Mouse (Mus musculus) liver (tissue): ENCODE measurements around the gene Mob4.
A peak's percentile ranks its signal among the peaks of the same experiment; 100 is the strongest.
"Not testable (repeated sequence)": the region's sequence is repeated elsewhere in the genome, so short reads cannot be mapped to it uniquely, and the experiment has no call there.

Experiments
- DNase-seq: peaks from one replicate; pipeline ENCODE4 v3.0.0-alpha.2; 2020; ENCODE audit warnings: mixed read lengths

Gene Mob4

GRCm38 (mm10) chr1:55130943-55131401 lies at the start of gene Mob4:
Gene Mob4, plus strand, starts transcription at chr1:55131231.
- peak; percentile 95 for DNase-seq

- no peak for DNase-seq
Observed at GRCm38 (mm10) chr1:55082106-55082505, 48.9 kb upstream of the Mob4 start.

GRCm38 (mm10) chr1:55085781-55086366 lies 45.2 kb upstream of the Mob4 start:
- DNase-seq, result no peak

GRCm38 (mm10) chr1:55086868-55087400 lies 44.1 kb upstream of the Mob4 start:
- DNase-seq, result peak; percentile 35

GRCm38 (mm10) chr1:55087401-55087904 lies 43.6 kb upstream of the Mob4 start:
- no peak for DNase-seq

- peak; percentile 96 for DNase-seq
Observed at GRCm38 (mm10) chr1:55087932-55088610, 43.0 kb upstream of the Mob4 start, which contains the start of the genes Hspe1 and Hspd1. Gene Hspe1, plus strand, starts transcription at chr1:55088132. Gene Hspd1, minus strand, starts transcription at chr1:55088243.

GRCm38 (mm10) chr1:55088611-55089497 lies 42.2 kb upstream of the Mob4 start:
- DNase-seq, result no peak

GRCm38 (mm10) chr1:55089498-55090064 lies 41.5 kb upstream of the Mob4 start:
- DNase-seq, result no peak

GRCm38 (mm10) chr1:55092056-55092455 lies 39.0 kb upstream of the Mob4 start:
- no peak for DNase-seq

GRCm38 (mm10) chr1:55092469-55092868 lies 38.6 kb upstream of the Mob4 start:
- DNase-seq, result no peak

GRCm38 (mm10) chr1:55106919-55107585 lies 24.0 kb upstream of the Mob4 start:
- peak; percentile 53 for DNase-seq

GRCm38 (mm10) chr1:55107644-55108043 lies 23.4 kb upstream of the Mob4 start:
- no peak for DNase-seq

GRCm38 (mm10) chr1:55108473-55108872 lies 22.6 kb upstream of the Mob4 start:
- DNase-seq, result no peak

- DNase-seq, result no peak
Observed at GRCm38 (mm10) chr1:55109066-55109766, 21.8 kb upstream of the Mob4 start.

- no peak for DNase-seq
Observed at GRCm38 (mm10) chr1:55123046-55123445, 8.0 kb upstream of the Mob4 start.

- no peak for DNase-seq
Observed at GRCm38 (mm10) chr1:55123561-55123960, 7.5 kb upstream of the Mob4 start.

GRCm38 (mm10) chr1:55124136-55124535 lies 6.9 kb upstream of the Mob4 start:
- DNase-seq, result not testable (repeated sequence)

- peak; percentile 14 for DNase-seq
Observed at GRCm38 (mm10) chr1:55129716-55130115, 1.3 kb upstream of the Mob4 start.

- no peak for DNase-seq
Observed at GRCm38 (mm10) chr1:55130190-55130916, 678 bp upstream of the Mob4 start.

- DNase-seq, result peak; percentile 66
Observed at GRCm38 (mm10) chr1:55131424-55132014, 488 bp downstream of the Mob4 start.
